In genomic region chr6:87040971-87041370, GRCm38 (mm10) we compare ENCODE assay signal across 9 mouse cellular contexts. TPM values are rescaled to one million over a fixed set of nuclear protein-coding genes. Genes with fewer than 3 reads are reported as not detected.
DNase-seq lines count a peak whose midpoint lies in the region; ATAC-seq and TF ChIP-seq lines count a peak whose summit lies in the region.
"Had no signal": no experiment of that assay in that cellular context is flagged by ENCODE, and none has a peak within 500 bp of the region (broad histone marks: within the 10 kb centered on the region; RNA-seq: fewer than 3 reads in every experiment).

No protein-coding gene starts in this region.

- TF ChIP-seq CTCF in lung, embryonic 14.5 days (IDR thresholded peaks at IDR 0.05; ENCODE audit: low read depth) = no peak
- TF ChIP-seq CTCF in thymus, adult 2 months (IDR thresholded peaks at IDR 0.05; ENCODE audit: borderline replicate concordance, control insufficient read depth, extremely low read depth, insufficient read depth, low read length, poor library complexity) = no peak

- WGBS in lung, embryonic 14.5 days = 70% methylated on average over 4 of the region's 4 CpGs
- WGBS in thymus, adult 2 months = 5% methylated on average over 4 of the region's 4 CpGs

- no peaks in the 10 kb centered on the region for H3K27me3 ChIP-seq in lung, embryonic 14.5 days (ENCODE audit: insufficient read depth, low read length)
- H3K27me3 ChIP-seq in thymus, adult 2 months (ENCODE audit: control insufficient read depth, insufficient read depth, low read length) = no peaks in the 10 kb centered on the region

- peak overlapping the region; percentile 100; the same call in 1 of the 2 replicates for H3K27ac ChIP-seq in lung, embryonic 14.5 days (ENCODE audit: low read depth)
- peak overlapping the region; percentile 91 for H3K27ac ChIP-seq in thymus, adult 2 months (ENCODE audit: control insufficient read depth, insufficient read depth, low read length)

- TF ChIP-seq POLR2A in thymus, adult 2 months (IDR thresholded peaks at IDR 0.05; ENCODE audit: control insufficient read depth, extremely low read depth, insufficient read depth, low read length, poor library complexity) = no peak

- H3K36me3 ChIP-seq in lung, embryonic 14.5 days (ENCODE audit: insufficient read depth) = 0 out of 2 replicates have a peak, but pooled peaks cover 4% of the 10 kb centered on the region
- no peaks in the 10 kb centered on the region for H3K36me3 ChIP-seq in thymus, adult 2 months (ENCODE audit: control insufficient read depth, insufficient read depth, low read length)

- no peak overlapping the region for H3K9ac ChIP-seq in lung, embryonic 14.5 days

- no peak overlapping the region for H3K4me2 ChIP-seq in lung, embryonic 14.5 days

- H3K4me1 ChIP-seq in lung, embryonic 14.5 days (ENCODE audit: insufficient read depth) = peaks cover 11% of the 10 kb centered on the region
- H3K4me1 ChIP-seq in thymus, adult 2 months (replicated peaks; ENCODE audit: control insufficient read depth, insufficient read depth, low read length) = peaks cover 20% of the 10 kb centered on the region

- DNase-seq in cerebellum, adult 11-12 months = peak; percentile 16
- DNase-seq in cerebellum, adult 8-10 months = no peak
- DNase-seq in lung, embryonic 14.5 days = peak; percentile 40
- DNase-seq in lung, postnatal 36 days = no peak
- peak; percentile 62 for DNase-seq in thymus, adult 2 months
- DNase-seq in kidney, postnatal 36 days = no peak
- DNase-seq in kidney, adult 11 months = no peak

- no peak overlapping the region for H3K4me3 ChIP-seq in lung, embryonic 14.5 days (ENCODE audit: low read depth, low read length)
- H3K4me3 ChIP-seq in thymus, adult 2 months (ENCODE audit: control insufficient read depth, insufficient read depth, low read length) = no peak overlapping the region

- no peak for ATAC-seq in lung, embryonic 14.5 days (ENCODE audit: insufficient read depth)
- peak; percentile 53 for ATAC-seq in inflammation-experienced regulatory T-cells, adult 6 months
- ATAC-seq: midbrain, embryonic 16.5 days had no signal

- no peaks in the 10 kb centered on the region for H3K9me3 ChIP-seq in lung, embryonic 14.5 days (ENCODE audit: low read depth, low read length)

RNA-seq across cellular contexts. Expression of gene Gfpt1, which starts 1.7 kb away (rescaled TPM):
- 22.1 and 25.7 TPM in 2 replicates for polyA plus RNA-seq in lung, embryonic 14.5 days (2014; fragmentation: Nextera tagmentation; extraction: Ambion mirVana)
- 10 to 100 TPM; 15.8 to 21.8 (median 19.3) TPM for polyA plus RNA-seq in inflammation-experienced regulatory T-cells, adult 6 months (2017; shearing (Covaris generic))
- polyA plus RNA-seq in thymus, adult 2 months (2012; rRNA removed) = 12.6 and 13.5 TPM in 2 replicates

RNA-seq across cellular contexts. Expression of gene Nfu1, which starts 31.9 kb away (rescaled TPM):
- 88.4 and 90.5 TPM in 2 replicates for polyA plus RNA-seq in lung, embryonic 14.5 days (2014; fragmentation: Nextera tagmentation; extraction: Ambion mirVana)
- polyA plus RNA-seq in inflammation-experienced regulatory T-cells, adult 6 months (2017; shearing (Covaris generic)) = 100 to 1,000 TPM; 125 to 144 (median 141) TPM
- 94.7 and 100 TPM in 2 replicates for polyA plus RNA-seq in thymus, adult 2 months (2012; rRNA removed)

Comparison
In these comparisons a context has a peak if more than half of its experiments do, and no peak if none do; other contexts are left out.
1. DNase-seq: peak in cerebellum, adult 11-12 months (single experiment), lung, embryonic 14.5 days (single experiment) and thymus, adult 2 months (single experiment); none in cerebellum, adult 8-10 months (single experiment), lung, postnatal 36 days (single experiment), kidney, postnatal 36 days (0 of 2) and kidney, adult 11 months (single experiment).